Mouse (Mus musculus) cortical plate, adult 2 months (tissue): Measurements from ENCODE around the gene Rpl10a.

Source experiments
- CTCF ChIP-seq: fragments of 200-500 bp; IDR thresholded peaks from 2 replicates; pipeline ENCODE4 v1.5.1; 2011; ENCODE audit warnings: mild to moderate bottlenecking, control low read depth, low read length; ENCODE audit not compliant: insufficient read depth; ENCODE audit errors: extremely low read depth
- POLR2A ChIP-seq: fragments of 200-500 bp; IDR thresholded peaks from 2 replicates; pipeline ENCODE4 v1.6.1; 2011; ENCODE audit warnings: mild to moderate bottlenecking, low read length, control low read depth; ENCODE audit not compliant: insufficient read depth; ENCODE audit errors: extremely low read depth

DNA sequence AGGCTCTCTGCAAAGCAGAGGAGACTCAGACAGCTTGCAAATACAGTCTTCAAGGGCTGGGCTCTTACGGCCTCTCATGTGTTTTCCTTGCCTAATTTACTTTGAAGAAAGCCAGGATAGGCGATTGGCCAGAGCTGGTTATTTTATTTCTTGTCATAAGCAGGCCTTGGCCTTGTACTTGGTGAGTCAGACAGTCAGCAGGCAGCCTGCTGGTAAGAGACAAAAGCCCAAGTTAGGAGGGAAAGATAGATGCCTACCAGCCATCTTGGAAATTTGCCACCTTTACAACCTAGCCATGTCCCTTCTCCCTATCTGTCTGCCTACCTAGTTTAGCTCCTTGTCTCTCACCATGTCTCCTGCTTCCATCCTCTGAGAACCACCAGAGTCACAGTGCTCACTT lies 43.0 kb downstream of the Rpl10a start:
- TF ChIP-seq CTCF (no peak), POLR2A (no peak)
